Mouse (Mus musculus): ENCODE measurements around the gene B4galt5.

The B4galt5 gene

GRCm38 (mm10) chr2:167331432-167331921 lies 17.5 kb downstream of the B4galt5 start:
- no peak for DNase-seq (ENCODE audit: low spot score)

- no peak for DNase-seq (ENCODE audit: low spot score)
Observed at GRCm38 (mm10) chr2:167330581-167330980, 18.4 kb downstream of the B4galt5 start.

- DNase-seq (ENCODE audit: low spot score), result no peak
Observed at GRCm38 (mm10) chr2:167329478-167330262, 19.3 kb downstream of the B4galt5 start.

GRCm38 (mm10) chr2:167328340-167328739 lies 20.6 kb downstream of the B4galt5 start:
- no peak for DNase-seq (ENCODE audit: low spot score)

GRCm38 (mm10) chr2:167326582-167326981 lies 22.4 kb downstream of the B4galt5 start:
- DNase-seq (ENCODE audit: low spot score), result no peak

GRCm38 (mm10) chr2:167324151-167324930 lies 24.6 kb downstream of the B4galt5 start:
- no peak for DNase-seq (ENCODE audit: low spot score)

GRCm38 (mm10) chr2:167323116-167323515 lies 25.9 kb downstream of the B4galt5 start:
- DNase-seq (ENCODE audit: low spot score), result no peak

- no peak for DNase-seq (ENCODE audit: low spot score)
Observed at GRCm38 (mm10) chr2:167321372-167321771, 27.6 kb downstream of the B4galt5 start.

GRCm38 (mm10) chr2:167318981-167319380 lies 30.0 kb downstream of the B4galt5 start:
- DNase-seq (ENCODE audit: low spot score), result no peak

- DNase-seq (ENCODE audit: low spot score), result no peak
Observed at GRCm38 (mm10) chr2:167316724-167317187, 32.2 kb downstream of the B4galt5 start.

- no peak for DNase-seq (ENCODE audit: low spot score)
Observed at GRCm38 (mm10) chr2:167314491-167314890, 34.5 kb downstream of the B4galt5 start.

- no peak for DNase-seq (ENCODE audit: low spot score)
Observed at GRCm38 (mm10) chr2:167313501-167314326, 35.3 kb downstream of the B4galt5 start.

GRCm38 (mm10) chr2:167310121-167310520 lies 38.9 kb downstream of the B4galt5 start:
- no peak for DNase-seq (ENCODE audit: low spot score)

GRCm38 (mm10) chr2:167309286-167309685 lies 39.7 kb downstream of the B4galt5 start:
- no peak for DNase-seq (ENCODE audit: low spot score)

GRCm38 (mm10) chr2:167307716-167308115 lies 41.3 kb downstream of the B4galt5 start:
- no peak for DNase-seq (ENCODE audit: low spot score)

- DNase-seq (ENCODE audit: low spot score), result no peak
Observed at GRCm38 (mm10) chr2:167306626-167307541, 42.1 kb downstream of the B4galt5 start.

GRCm38 (mm10) chr2:167306273-167306594 lies 42.7 kb downstream of the B4galt5 start:
- no peak for DNase-seq (ENCODE audit: low spot score)

GRCm38 (mm10) chr2:167305382-167306272 lies 43.4 kb downstream of the B4galt5 start:
- DNase-seq (ENCODE audit: low spot score), result no peak

- DNase-seq (ENCODE audit: low spot score), result no peak
Observed at GRCm38 (mm10) chr2:167304651-167305381, 44.2 kb downstream of the B4galt5 start.
